Mouse (Mus musculus) neutrophil, adult 5-6 weeks (primary cell): ENCODE results near the gene Castor1. TPM values are rescaled to one million over a fixed set of nuclear protein-coding genes. Genes with fewer than 3 reads are reported as not detected.

Experiments used
- ATAC-seq: fragments of 151-379, 151-347 bp; 2 replicates; pipeline ENCODE4 v1.8.0; 2017; ENCODE audit warnings: mild to moderate bottlenecking, moderate TSS enrichment; ENCODE audit not compliant: insufficient number of reproducible peaks, poor library complexity, low FRiP score, severe bottlenecking; ENCODE audit errors: extremely low read depth
- total RNA-seq: library from RNA; stranded (forward); fragments of 200-1000 nt; gene quantifications from 2 replicates; pipeline ENCODE4 v1.2.3, GENCODE M21; 2017

Gene Castor1
- total RNA-seq, 1 experiment from 2014 or later, result 2.2 TPM

DNA sequence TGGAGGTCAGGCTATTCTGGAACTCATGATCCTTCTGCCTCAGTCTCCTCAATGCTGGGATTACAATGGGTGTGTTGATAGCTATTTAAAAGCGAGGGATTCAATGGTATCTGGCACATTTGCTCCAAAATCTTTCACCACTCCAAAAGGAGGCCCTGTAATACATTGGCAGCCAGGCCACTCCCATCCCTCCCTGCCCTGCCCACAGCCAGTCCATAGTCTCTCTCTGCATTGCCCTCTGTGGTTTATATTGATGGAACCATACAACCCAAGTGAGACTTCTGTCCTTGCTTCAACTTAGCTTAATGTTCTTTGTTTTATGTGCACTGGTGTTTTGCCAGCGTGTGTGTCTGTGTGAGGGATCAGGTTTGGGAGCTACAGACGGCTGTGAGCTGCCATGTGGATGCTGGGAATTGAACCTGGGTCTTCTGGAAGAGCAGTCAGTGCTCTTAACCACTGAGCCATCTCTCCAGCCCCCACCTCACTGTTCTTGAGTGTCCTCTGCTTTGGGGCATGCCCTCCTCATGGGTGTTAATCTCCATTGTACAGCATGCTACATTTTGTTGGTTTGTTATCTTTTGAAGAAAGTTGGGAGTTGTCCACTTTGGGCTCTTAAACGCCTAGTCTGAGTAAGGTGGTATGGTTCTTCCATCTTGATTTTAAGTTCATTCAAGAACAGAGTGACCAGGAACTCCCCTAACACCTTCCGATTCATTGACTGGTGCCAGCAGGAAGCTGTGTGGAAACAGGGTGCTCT lies 8.7 kb downstream of the Castor1 start:
- ATAC-seq, result no peak

DNA sequence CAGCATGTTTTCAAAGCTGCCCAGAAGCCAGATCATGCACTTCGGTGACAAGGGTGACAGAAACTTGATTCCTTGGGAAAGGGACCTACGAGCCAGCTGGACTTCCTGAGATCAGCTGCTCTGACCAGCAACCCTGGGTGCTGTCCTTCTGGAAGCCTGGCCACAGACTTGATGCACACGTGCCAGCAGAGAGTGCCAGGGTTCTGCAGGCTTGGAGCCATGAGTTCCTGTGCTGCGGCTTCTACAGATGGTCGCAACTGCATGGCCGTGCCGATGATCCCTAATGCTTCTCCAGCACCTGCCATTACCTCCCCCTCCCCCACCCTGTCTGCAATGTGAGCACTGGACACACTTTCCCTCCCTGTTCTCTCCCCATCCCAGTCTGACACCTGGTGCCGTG lies 10.4 kb downstream of the Castor1 start:
- ATAC-seq, result no peak

DNA sequence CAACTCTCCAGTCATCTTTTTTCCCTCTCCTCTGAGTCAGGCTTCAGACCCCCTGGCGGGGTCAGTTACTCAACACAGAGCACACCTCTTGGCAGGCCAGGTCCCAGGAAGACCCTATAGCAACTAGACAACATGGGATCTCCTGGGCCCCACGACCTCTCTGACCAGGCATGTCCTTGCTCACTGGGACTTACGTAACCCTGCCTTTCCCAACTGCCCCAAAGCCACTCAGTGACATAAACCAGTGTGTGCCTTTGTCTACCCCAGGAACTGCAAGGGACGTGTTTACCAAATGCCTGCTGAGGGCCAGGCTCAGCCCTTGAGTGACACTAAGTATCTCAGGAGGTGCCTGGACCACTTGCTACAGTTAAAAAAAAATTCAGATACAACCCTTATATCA lies 11.8 kb downstream of the Castor1 start:
- ATAC-seq, result peak; percentile 4; the same call in 1 of the 2 replicates

GRCm38 (mm10) chr11:4231435-4231834 lies 13.4 kb downstream of the Castor1 start:
- 0 out of 2 replicates have a peak, but pooled peaks have one; percentile 7 for ATAC-seq

DNA sequence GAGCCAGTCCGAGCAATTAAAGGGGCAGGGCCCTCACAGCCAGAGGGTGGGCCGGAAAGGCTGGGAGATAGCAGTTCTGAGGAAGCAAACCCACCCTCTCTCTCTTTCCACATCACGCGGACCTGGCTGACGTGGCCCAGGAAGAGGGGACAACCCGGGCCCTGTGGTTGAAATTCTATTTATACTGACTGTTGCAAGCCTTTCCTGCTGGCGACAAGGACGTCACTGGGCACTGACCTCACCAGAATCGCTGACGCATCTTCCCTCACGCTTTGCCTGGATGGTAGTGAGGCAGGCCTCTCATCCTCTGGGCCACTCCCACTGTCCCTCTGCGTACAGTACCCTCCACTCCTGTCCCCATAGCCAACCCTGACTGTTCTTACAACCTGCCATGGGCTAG lies 14.6 kb downstream of the Castor1 start:
- peak; percentile 58 for ATAC-seq

DNA sequence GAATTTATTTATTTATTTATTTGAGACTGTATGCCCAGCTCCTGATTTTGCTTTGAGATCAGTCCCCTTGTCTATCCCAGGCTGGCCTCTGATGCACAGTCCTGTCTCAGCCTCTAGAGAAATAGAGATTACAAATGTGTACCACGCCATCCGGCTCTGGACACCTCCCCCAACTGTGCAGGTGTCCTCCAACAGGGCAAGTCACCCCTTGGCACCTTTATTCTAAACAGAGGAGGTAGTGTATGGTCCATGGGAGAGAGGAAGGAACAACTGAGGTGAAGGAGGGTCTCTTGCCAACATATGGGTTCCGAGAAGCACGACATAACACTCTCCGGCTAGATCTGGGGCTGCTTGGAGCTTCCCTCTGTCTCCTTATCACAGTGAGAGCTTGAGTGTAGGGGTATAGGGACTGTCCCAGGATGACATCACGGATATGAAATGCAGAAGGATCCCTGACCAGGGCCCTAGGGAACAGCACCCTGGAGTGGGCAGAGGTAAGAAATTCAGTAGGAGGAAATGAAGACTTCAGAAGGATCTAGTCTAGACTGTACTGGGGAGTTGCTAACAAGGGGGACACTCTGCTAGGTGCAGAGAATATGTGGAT lies 17.1 kb downstream of the Castor1 start:
- no peak for ATAC-seq

DNA sequence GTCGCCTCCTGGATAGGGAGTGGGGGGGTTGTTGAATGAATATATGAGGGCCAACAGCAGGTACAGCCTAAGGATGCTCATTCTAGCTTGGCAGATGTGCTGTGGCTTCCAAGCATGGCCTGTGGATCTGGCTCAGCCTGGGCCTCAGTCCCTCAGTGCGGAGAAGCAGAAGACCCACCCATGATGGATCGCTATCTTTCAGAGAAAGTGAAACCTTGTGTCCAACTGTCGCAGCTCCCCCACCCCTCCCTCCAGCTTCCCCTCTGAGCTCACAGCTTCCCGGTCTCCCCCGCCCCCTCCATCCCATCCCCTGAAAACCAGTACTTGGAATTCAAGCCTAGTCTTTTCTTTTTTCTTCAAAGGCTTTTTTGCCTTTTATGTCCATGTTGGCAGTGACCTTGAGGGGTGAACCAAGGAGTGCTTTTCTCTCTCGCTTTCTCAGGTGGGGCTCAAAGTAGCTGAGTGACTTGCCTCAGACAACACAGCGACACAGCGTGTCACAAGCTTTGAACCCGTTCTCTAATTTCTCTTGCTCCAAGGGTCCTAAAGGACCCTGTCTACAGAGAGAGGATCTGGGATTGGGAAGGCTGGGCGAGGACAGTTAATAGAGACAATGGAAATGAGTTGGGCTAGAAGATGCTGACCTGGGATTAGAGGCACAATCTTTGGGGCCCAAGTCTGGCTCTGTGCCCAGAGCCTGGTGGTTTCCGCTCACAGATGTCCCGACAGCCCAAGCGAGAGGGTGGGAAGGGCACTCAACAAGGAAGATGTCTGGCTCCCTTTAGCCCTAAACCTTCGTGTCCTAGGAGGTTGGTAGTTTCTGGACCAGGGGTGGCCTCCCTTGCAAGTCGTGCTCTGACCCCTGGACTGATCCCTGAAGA lies 17.9 kb downstream of the Castor1 start, which contains the start of gene Osm:
Gene Osm (plus strand): TSS at position 756 of the 881 bp plus-strand sequence.
- no peak for ATAC-seq

GRCm38 (mm10) chr11:4236546-4237067 lies 18.6 kb downstream of the Castor1 start:
- peak; percentile 33 for ATAC-seq

- peak; percentile 45 for ATAC-seq
Observed at GRCm38 (mm10) chr11:4237389-4237912, 19.4 kb downstream of the Castor1 start.

- ATAC-seq, result no peak
Observed at GRCm38 (mm10) chr11:4238167-4238566, 20.1 kb downstream of the Castor1 start.

DNA sequence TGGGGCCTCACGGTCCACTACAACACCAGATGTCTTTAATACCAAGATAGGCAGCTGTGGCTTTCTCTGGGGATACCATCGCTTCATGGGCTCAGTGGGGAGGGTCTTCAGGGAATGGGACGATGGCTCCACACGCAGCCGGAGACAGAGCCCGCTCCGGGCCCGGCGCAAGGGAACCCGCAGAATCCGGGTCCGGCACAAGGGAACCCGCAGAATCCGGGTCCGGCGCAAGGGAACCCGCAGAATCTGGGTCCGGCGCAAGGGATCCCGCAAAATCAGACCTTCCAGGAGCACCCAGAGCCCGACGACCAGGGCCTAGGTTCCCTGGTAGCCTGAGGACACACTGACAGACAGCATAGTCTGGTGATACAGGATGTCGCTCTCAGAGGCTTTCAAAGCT lies 21.7 kb downstream of the Castor1 start:
- ATAC-seq, result no peak

GRCm38 (mm10) chr11:4240151-4240550 lies 22.1 kb downstream of the Castor1 start:
- no peak for ATAC-seq

- ATAC-seq, result no peak
Observed at GRCm38 (mm10) chr11:4241180-4241579, 23.2 kb downstream of the Castor1 start.

DNA sequence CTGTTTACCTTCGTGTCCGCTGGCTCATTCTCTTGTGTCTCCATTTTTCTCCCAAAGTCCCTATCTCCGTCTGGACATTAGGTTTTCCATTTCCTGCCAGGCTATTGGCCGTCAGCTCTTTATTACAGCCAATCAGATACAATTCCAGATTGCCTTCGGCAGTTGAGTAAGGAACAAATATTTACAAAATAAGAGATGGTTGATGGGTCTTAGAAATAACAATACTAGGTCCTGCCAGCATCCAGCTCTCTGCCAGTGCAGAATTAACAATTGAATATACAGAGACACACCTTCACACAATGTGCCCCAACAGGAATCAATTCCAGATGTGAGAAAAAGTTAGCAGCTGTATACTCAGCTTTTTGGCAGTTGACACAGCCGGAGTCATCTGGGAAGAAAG lies 28.1 kb downstream of the Castor1 start:
- ATAC-seq, result no peak

DNA sequence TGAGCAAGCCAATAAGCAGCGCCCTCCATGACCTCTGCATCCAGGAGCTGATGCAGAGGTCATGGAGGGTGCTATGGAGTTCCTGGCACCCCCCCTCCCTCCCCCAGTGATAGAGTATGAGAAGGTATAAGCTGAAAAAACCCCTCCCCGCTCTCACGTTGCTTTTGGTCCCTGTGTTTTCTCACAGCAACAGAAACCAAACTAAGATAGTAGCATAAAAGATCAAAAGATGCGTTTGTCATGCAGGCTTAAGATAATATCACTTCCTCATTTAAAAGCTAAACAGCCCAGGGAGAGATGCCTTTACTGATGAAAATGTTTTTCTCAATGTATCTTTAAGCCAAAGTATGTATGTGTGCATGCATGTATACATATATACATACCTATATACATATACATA lies 28.6 kb downstream of the Castor1 start:
- ATAC-seq, result no peak; the same call in 1 of the 2 replicates

DNA sequence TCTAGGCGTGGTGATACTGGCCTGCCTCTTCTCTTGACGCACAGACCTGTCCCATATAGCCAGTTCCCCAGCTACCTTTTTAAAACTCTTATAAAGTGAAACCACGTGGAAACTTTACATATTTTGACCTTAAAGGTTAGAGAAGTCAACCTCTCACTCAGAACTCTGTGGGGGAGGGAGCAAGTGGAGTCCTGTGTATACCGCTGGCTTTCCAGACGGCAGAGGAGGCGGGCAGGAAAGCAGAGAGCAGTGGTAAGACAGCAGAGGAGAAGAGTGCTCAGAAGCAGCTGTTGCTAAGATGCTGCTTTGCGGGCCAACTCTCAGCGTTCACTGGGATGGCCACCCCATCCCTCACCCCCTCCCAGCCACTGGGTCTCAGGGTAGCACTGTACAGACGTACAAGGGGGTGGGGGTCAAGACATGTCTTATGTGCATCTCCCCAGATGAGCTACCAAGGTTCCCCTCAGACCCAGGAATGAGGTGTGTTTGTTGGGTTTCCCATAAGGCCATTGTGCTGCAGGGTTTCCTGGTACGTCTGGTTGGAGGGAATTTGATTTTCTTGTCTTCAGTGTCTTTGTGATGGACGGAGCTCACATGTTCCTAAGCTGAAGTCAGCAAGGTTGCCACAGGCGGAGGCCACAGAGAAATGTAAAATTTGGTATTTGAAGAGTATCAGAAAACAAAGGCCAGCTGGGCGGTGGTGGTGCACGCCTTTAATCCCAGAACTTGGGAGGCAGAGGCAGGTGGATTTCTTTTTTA lies 29.4 kb downstream of the Castor1 start:
- no peak for ATAC-seq

DNA sequence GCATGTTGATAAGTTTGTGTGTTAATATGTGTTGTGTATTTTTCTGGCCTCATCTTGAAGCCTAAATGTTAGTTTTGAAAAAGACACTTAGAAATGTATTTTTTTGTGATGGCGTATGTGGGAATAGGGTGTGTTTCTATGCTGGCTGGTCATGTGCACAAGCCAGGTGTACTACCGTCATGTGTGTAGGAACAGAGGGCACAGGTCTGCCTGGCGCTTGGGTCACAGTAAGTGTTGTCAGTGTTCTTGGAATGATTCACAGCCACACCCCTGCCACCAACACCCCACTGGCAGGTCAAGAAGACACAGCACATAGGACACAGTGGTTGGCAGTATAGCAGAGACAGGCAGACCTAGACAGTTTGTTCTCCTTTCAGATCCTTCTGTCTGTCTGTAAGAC lies 31.1 kb downstream of the Castor1 start:
- ATAC-seq, result no peak

GRCm38 (mm10) chr11:4250290-4250689 lies 32.3 kb downstream of the Castor1 start:
- 0 out of 2 replicates have a peak, but pooled peaks have one; percentile 18 for ATAC-seq
